Mouse (Mus musculus): Measurements from ENCODE around the gene Nt5c1a.

The Nt5c1a gene

DNA sequence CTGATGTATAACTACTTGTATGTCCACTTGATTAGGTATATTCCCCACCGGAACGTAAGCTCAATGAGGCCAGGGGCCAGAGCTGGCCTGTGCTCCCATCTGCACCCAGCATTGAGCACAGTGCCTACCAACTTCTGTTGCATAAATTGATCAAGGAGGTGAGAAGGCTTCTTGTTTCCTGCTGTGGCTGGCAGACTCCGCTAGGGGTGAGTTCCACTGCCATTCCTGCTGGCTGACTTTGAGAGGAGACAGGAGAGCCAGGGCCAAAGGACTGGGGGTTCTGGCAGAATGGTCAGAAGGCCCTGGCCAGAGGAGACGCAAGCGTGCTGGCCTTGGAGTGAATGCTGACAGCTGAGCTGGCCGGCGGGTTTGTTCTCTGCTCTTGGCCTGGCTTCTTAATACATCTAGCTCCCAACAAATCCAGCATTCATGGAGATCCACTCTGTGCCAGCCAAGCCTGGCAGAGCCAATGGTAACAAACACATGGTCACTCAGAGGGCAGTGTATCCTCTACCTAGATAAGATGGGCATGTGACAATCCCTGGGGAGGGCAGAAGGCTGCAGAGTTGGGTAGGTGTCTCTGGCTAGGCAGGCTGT, 47.8 kb downstream of the Nt5c1a start:
- in situ Hi-C loops (cut with MboI) = no loop called here

- in situ Hi-C loops (cut with MboI) = no loop called here
Observed at GRCm38 (mm10) chr4:123252214-123252613, 50.9 kb downstream of the Nt5c1a start.

GRCm38 (mm10) chr4:123254617-123255016, 53.3 kb downstream of the Nt5c1a start:
- in situ Hi-C loops (cut with MboI) = no loop called here

DNA sequence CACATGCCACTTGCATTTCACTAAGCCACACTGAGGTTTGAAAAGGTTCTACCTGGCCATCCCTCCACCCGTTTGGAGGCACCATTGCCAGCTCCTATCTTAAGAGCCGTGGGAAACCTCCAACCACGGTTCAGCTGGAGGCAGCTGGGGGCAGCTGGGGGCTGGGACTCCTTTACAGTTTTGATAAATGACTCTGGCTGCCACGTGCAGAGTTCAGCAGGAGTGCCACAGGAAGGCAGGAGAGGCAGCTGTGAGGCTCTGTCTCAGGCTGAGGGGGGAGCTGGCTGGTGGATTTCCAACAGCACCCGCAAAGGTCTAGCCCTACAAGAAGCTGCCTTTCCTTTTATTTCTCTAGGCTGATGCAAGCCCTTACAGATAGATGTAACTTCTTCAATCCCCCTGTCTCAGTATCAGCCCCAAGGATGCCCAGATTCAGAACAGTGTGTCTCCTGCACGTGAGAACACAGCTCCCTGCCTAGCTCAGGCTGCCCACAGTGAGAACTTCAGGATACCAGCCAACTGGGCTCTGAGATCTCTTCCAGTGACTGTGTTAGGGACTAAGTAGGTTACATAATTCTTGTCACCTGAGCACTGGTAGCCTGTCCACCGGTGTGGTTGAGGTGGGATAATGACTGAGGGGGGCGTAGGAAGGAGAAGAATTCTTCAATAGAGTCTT, 58.9 kb downstream of the Nt5c1a start:
- in situ Hi-C loops (cut with MboI) = no loop called here

- in situ Hi-C loops (cut with MboI) = no loop called here
Observed at GRCm38 (mm10) chr4:123261721-123262401, 60.6 kb downstream of the Nt5c1a start, which contains the start of gene Pabpc4. Pabpc4 (plus strand) TSS chr4:123262351.

All from mature B cell (primary cell).